Mouse (Mus musculus) intestine, embryonic 14.5 days (tissue): ENCODE measurements around the gene Ccl24. TPM values are rescaled to one million over a fixed set of nuclear protein-coding genes. Genes with fewer than 3 reads are reported as not detected.

ENCODE experiments used
- ATAC-seq: fragments of 200-750 bp; cut with Nextera tagmentation; replicated peaks from 2 replicates; pipeline ENCODE4 v1.8.0; 2017; ENCODE audit warnings: low read depth, moderate number of reproducible peaks, moderate TSS enrichment, moderate library complexity; ENCODE audit not compliant: low FRiP score, low TSS enrichment
- DNase-seq: peaks from one replicate; pipeline ENCODE4 v3.0.0-alpha.2; 2018; ENCODE audit warnings: low spot score
- H3K27ac ChIP-seq: fragments of 300-500 bp; sonication (generic); 2 replicates; pipeline ENCODE4 v1.5.1; 2014; ENCODE audit warnings: low read depth, mild to moderate bottlenecking, control low read depth
- H3K27me3 ChIP-seq: fragments of 300-500 bp; sonication (generic); replicated peaks from 2 replicates; pipeline ENCODE4 v1.6.1; 2014; ENCODE audit warnings: low read length, control low read depth; ENCODE audit not compliant: control insufficient read depth, insufficient read depth
- H3K36me3 ChIP-seq: fragments of 300-500 bp; sonication (generic); 2 replicates; pipeline ENCODE4 v1.6.1; 2014; ENCODE audit warnings: low read length, control low read depth; ENCODE audit not compliant: control insufficient read depth, insufficient read depth
- H3K4me1 ChIP-seq: fragments of 300-500 bp; sonication (generic); replicated peaks from 2 replicates; pipeline ENCODE4 v1.6.1; 2014; ENCODE audit warnings: low read length, control low read depth, mixed read lengths; ENCODE audit not compliant: control insufficient read depth, insufficient read depth
- H3K4me2 ChIP-seq: fragments of 300-500 bp; sonication (generic); 2 replicates; pipeline ENCODE4 v1.6.1; 2014; ENCODE audit warnings: low read length
- H3K4me3 ChIP-seq: fragments of 300-500 bp; sonication (generic); 2 replicates; pipeline ENCODE4 v1.5.1; 2014; ENCODE audit warnings: low read depth, low read length, control low read depth, mixed read lengths
- H3K9ac ChIP-seq: fragments of 300-500 bp; sonication (generic); 2 replicates; pipeline ENCODE4 v1.6.1; 2014; ENCODE audit warnings: mild to moderate bottlenecking, low read length
- H3K9me3 ChIP-seq: fragments of 300-500 bp; sonication (generic); 2 replicates; pipeline ENCODE4 v1.6.1; 2016; ENCODE audit warnings: low read length, control low read depth; ENCODE audit not compliant: control insufficient read depth
- WGBS: fragments of 180-500 bp; shearing (Covaris S2); extraction: QIAGEN DNeasy Blood & Tissue Kit; methylation state at CpG from one replicate; pipeline ENCODE4 v1.1.7; 2014; 5-methylcytosine and 5-hydroxymethylcytosine counted together
- polyA plus RNA-seq: library from polyadenylated mRNA; unstranded; fragments of >200 nt; fragmentation: Nextera tagmentation; extraction: Ambion mirVana; gene quantifications from 2 replicates; pipeline ENCODE4 v1.2.1, GENCODE M21; 2014

The Ccl24 gene
- polyA plus RNA-seq, 1 experiment from 2014 or later, result 13.0 TPM

DNA sequence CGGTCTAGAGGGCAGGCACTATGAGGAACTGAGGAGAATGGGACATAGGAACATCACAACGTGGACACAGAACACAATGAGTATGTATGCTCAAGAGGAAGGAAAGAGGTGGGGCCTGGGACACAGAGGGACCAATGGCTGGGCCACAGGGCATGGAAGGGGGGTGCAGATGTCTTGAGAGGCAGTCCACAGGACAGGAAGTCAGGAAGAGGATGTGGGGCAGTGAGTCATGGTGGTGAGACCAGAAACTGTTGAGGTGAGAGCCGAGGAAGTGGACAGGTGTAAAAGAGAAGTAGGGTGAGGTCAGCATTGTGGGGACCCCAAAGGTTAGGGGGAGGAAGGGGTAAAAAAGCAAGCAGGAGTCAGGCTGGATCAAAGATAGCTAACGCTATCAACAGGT lies 35.5 kb downstream of the Ccl24 start:
- H3K4me1 ChIP-seq, result no peaks in the 10 kb centered on the region
- H3K4me2 ChIP-seq, result no peak overlapping the region
- no peak overlapping the region for H3K27ac ChIP-seq
- no peaks in the 10 kb centered on the region for H3K27me3 ChIP-seq
- no peak overlapping the region for H3K4me3 ChIP-seq
- DNase-seq, result no peak
- no peak overlapping the region for H3K9ac ChIP-seq
- H3K9me3 ChIP-seq, result no peaks in the 10 kb centered on the region
- H3K36me3 ChIP-seq, result no peaks in the 10 kb centered on the region
- WGBS, result 78% methylated on average over 4 of the region's 4 CpGs
- no peak for ATAC-seq

- Histone ChIP-seq H3K9me3 (no peaks in the 10 kb centered on the region), H3K36me3 (no peaks in the 10 kb centered on the region), H3K27me3 (no peaks in the 10 kb centered on the region), H3K9ac (no peak overlapping the region), H3K4me2 (no peak overlapping the region), H3K4me1 (0 out of 2 replicates have a peak, but pooled peaks cover 9% of the 10 kb centered on the region), H3K4me3 (no peak overlapping the region), H3K27ac (no peak overlapping the region)
- ATAC-seq (no peak), DNase-seq (no peak)
Observed at GRCm38 (mm10) chr5:135535867-135536266, 37.0 kb downstream of the Ccl24 start.

DNA sequence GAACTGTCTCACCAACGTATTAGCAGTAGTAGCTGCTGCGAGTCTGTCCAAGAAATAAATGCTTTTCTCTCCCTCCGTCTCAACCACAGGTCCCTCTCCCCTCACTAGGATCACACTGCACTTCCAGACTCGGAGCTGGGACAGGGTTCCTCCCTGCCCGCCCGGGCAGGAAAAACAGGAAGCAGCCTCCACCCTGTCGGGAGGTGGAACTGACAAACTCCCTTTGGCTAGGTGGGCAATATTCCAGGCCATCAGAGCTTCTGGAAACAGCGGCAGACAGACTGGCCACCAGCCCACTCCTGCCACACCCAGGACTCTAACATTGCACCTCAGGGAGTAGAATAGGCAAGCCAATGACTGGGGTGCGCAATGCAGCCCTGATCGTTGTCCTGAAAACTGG lies 39.4 kb downstream of the Ccl24 start:
- DNase-seq, result no peak
- no peak overlapping the region for H3K27ac ChIP-seq
- 70% methylated on average over 10 of the region's 10 CpGs for WGBS

GRCm38 (mm10) chr5:135531306-135531845 lies 41.5 kb downstream of the Ccl24 start:
- WGBS, result 50% methylated on average over 11 of the region's 11 CpGs
- no peaks in the 10 kb centered on the region for H3K36me3 ChIP-seq
- H3K9ac ChIP-seq, result no peak overlapping the region
- no peak overlapping the region for H3K4me2 ChIP-seq
- 0 out of 2 replicates have a peak, but pooled peaks cover 9% of the 10 kb centered on the region for H3K4me1 ChIP-seq
- no peak overlapping the region for H3K4me3 ChIP-seq
- H3K27me3 ChIP-seq, result no peaks in the 10 kb centered on the region
- ATAC-seq (no peak), DNase-seq (no peak)
- H3K9me3 ChIP-seq, result no peaks in the 10 kb centered on the region
- H3K27ac ChIP-seq, result no peak overlapping the region

More for the DNA sequence above, 39.4 kb downstream of the Ccl24 start:
- Histone ChIP-seq H3K4me1 (0 out of 2 replicates have a peak, but pooled peaks cover 9% of the 10 kb centered on the region), H3K4me3 (no peak overlapping the region), H3K36me3 (no peaks in the 10 kb centered on the region), H3K9ac (no peak overlapping the region), H3K9me3 (no peaks in the 10 kb centered on the region), H3K27me3 (no peaks in the 10 kb centered on the region), H3K4me2 (no peak overlapping the region)
- ATAC-seq, result no peak

- 77% methylated on average over 2 of the region's 2 CpGs for WGBS
- H3K9me3 ChIP-seq, result no peaks in the 10 kb centered on the region
- no peak overlapping the region for H3K4me2 ChIP-seq
- H3K9ac ChIP-seq, result no peak overlapping the region
- DNase-seq (no peak), ATAC-seq (no peak)
- H3K27ac ChIP-seq, result no peak overlapping the region
- H3K36me3 ChIP-seq, result no peaks in the 10 kb centered on the region
- H3K4me3 ChIP-seq, result no peak overlapping the region
- H3K27me3 ChIP-seq, result no peaks in the 10 kb centered on the region
- peaks cover 15% of the 10 kb centered on the region for H3K4me1 ChIP-seq
Observed at GRCm38 (mm10) chr5:135529964-135530363, 42.9 kb downstream of the Ccl24 start.

GRCm38 (mm10) chr5:135529310-135529709 lies 43.5 kb downstream of the Ccl24 start:
- no peaks in the 10 kb centered on the region for H3K36me3 ChIP-seq
- H3K4me2 ChIP-seq, result no peak overlapping the region
- H3K27ac ChIP-seq, result no peak overlapping the region
- 77% methylated on average over 3 of the region's 3 CpGs for WGBS
- no peak for ATAC-seq
- H3K9ac ChIP-seq, result no peak overlapping the region
- H3K4me3 ChIP-seq, result no peak overlapping the region
- no peaks in the 10 kb centered on the region for H3K27me3 ChIP-seq
- peaks cover 15% of the 10 kb centered on the region for H3K4me1 ChIP-seq
- DNase-seq, result no peak
- H3K9me3 ChIP-seq, result no peaks in the 10 kb centered on the region

DNA sequence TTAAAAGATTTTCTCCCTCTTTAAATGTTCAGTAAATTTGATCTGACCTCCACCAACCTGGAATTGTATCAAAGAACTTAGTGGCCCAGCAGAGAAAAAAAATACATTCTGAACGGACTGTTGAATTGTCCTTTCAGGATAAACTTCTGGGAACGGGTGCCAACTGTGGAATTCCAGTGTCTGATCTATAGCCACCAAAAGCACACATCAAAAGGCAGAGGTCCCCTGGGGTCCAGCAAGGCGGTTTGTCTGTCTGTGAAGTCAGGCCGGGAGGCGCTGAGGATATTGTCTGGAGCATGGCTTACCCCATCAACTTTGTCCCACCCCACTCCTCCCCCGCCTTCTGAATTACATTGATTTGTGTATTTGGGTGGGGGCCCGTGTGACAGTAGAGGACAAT lies 44.9 kb downstream of the Ccl24 start:
- DNase-seq, result no peak

DNA sequence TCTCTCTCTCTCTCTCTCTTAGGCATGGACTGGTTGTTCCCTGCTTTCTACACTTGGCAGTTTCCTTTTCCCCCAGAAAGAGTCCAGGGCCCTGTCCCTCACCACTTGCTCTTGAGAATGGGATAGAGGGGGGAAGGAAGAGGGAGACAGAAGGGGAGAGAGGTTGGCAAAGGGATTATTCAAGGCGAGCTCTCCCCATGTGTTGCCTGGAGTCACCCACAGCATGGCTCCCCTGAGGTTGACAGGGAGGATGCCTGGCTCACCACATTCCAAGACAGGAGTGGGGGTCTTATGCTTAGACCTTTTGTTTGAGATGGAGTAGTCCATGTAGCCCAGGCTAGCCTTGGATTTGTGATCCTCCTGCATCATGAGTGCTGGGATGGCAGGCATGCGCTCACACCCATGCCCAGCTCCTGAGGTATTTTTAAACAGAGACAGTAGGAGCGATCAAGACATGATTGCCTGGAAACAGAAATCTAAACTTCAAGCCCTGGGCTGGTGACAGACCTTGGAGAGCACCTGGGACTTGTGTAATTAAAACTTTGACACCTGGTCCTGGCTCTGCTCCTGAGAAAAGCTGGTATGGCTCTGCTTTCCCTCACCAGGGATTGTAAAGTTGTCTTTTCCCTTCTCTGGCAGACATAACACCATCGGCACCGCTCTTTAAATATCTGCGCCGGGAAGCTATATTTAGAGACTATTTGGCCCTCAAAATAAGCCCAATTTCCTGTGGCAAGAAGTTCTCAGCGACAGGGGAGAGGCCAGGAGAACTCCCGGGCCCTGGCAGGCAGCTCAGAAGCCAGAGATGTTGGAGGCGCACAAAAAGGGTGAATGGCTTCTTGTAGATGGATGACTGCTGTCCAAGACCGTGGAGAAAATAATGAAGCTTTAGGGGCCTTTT lies 47.9 kb downstream of the Ccl24 start:
- Histone ChIP-seq H3K9me3 (no peaks in the 10 kb centered on the region), H3K27me3 (no peaks in the 10 kb centered on the region), H3K36me3 (no peaks in the 10 kb centered on the region), H3K9ac (no peak overlapping the region), H3K4me1 (peaks cover 6% of the 10 kb centered on the region), H3K4me3 (no peak overlapping the region), H3K27ac (peak overlapping the region; percentile 33; the same call in 1 of the 2 replicates), H3K4me2 (0 out of 2 replicates have a peak overlapping the region, but pooled peaks have one; percentile 2)
- WGBS, result 35% methylated on average over 11 of the region's 11 CpGs
- DNase-seq, result no peak
- 0 out of 2 replicates have a peak, but pooled peaks have one; percentile 36 for ATAC-seq

More for the DNA sequence above, 44.9 kb downstream of the Ccl24 start:
- H3K4me2 ChIP-seq, result no peak overlapping the region
- WGBS, result 47% methylated on average over 7 of the region's 7 CpGs
- no peaks in the 10 kb centered on the region for H3K27me3 ChIP-seq
- no peaks in the 10 kb centered on the region for H3K36me3 ChIP-seq
- peaks cover 15% of the 10 kb centered on the region for H3K4me1 ChIP-seq
- H3K4me3 ChIP-seq, result no peak overlapping the region
- H3K27ac ChIP-seq, result no peak overlapping the region
- no peak for ATAC-seq
- no peaks in the 10 kb centered on the region for H3K9me3 ChIP-seq
- H3K9ac ChIP-seq, result no peak overlapping the region
